In genomic region chr5:32085971-32086370, GRCm38 (mm10) we compare ENCODE assay signal across 23 mouse cellular contexts. TPM values are rescaled to one million over a fixed set of nuclear protein-coding genes. Genes with fewer than 3 reads are reported as not detected.
A peak's percentile ranks its signal among the peaks of the same experiment; 100 is the strongest.
DNase-seq lines count a peak whose midpoint lies in the region; ATAC-seq and TF ChIP-seq lines count a peak whose summit lies in the region.
"Had no signal": no experiment of that assay in that cellular context is flagged by ENCODE, and none has a peak within 500 bp of the region (broad histone marks: within the 10 kb centered on the region; RNA-seq: fewer than 3 reads in every experiment).

No protein-coding gene starts in this region.

- intact Hi-C loops in gastrocnemius, adult 2 months (cut with DNase I), result loop anchor here (2.0 kb wide), 1 partner anchor 49 kb away; the partner anchor contains the start of gene Fosl2
- intact Hi-C loops in gastrocnemius, postnatal 36 days (cut with DNase I), result no loop called here

- H3K4me2 ChIP-seq in midbrain, embryonic 11.5 days, result no peak overlapping the region
- no peak overlapping the region for H3K4me2 ChIP-seq in midbrain, embryonic 14.5 days (ENCODE audit: low read length)
- H3K4me2 ChIP-seq: embryonic facial prominence, embryonic 12.5 days; forebrain, embryonic 12.5 days had no signal

- no peaks in the 10 kb centered on the region for H3K27me3 ChIP-seq in midbrain, embryonic 11.5 days (ENCODE audit: control insufficient read depth, insufficient read depth, low read length)
- H3K27me3 ChIP-seq in midbrain, embryonic 14.5 days (ENCODE audit: control insufficient read depth, insufficient read depth, low read length), result no peaks in the 10 kb centered on the region
- H3K27me3 ChIP-seq: embryonic facial prominence, embryonic 12.5 days; forebrain, embryonic 12.5 days; Patski had no signal

- TF ChIP-seq CTCF in gastrocnemius, adult 2 months (IDR thresholded peaks at IDR 0.05), result no peak
- no peak for TF ChIP-seq CTCF in bone marrow, adult 2 months (IDR thresholded peaks at IDR 0.05; ENCODE audit: control insufficient read depth, insufficient read depth, low read length)

- no peaks in the 10 kb centered on the region for H3K9me3 ChIP-seq in midbrain, embryonic 11.5 days (ENCODE audit: control insufficient read depth, low read length)
- no peaks in the 10 kb centered on the region for H3K9me3 ChIP-seq in midbrain, embryonic 14.5 days (ENCODE audit: control insufficient read depth, low read length)
- H3K9me3 ChIP-seq: embryonic facial prominence, embryonic 12.5 days; forebrain, embryonic 10.5 days; forebrain, embryonic 12.5 days; G1E had no signal

- H3K27ac ChIP-seq in gastrocnemius, adult 2 months, result peak overlapping the region; percentile 70
- H3K27ac ChIP-seq in midbrain, embryonic 11.5 days (ENCODE audit: low read depth, low read length), result no peak overlapping the region
- H3K27ac ChIP-seq in midbrain, embryonic 14.5 days (replicated peaks; ENCODE audit: low read depth, low read length), result no peak overlapping the region
- peak overlapping the region; percentile 35 for H3K27ac ChIP-seq in bone marrow, adult 2 months (ENCODE audit: control insufficient read depth, insufficient read depth, low read depth, low read length, poor library complexity)
- H3K27ac ChIP-seq: forebrain, embryonic 10.5 days; forebrain, embryonic 12.5 days had no signal

- H3K4me3 ChIP-seq in gastrocnemius, adult 2 months, result no peak overlapping the region
- H3K4me3 ChIP-seq in midbrain, embryonic 11.5 days (ENCODE audit: low read depth, low read length), result no peak overlapping the region
- no peak overlapping the region for H3K4me3 ChIP-seq in midbrain, embryonic 14.5 days (replicated peaks; ENCODE audit: low read depth, low read length)
- no peak overlapping the region for H3K4me3 ChIP-seq in bone marrow, adult 2 months (replicated peaks; ENCODE audit: control insufficient read depth, low read depth, low read length)
- H3K4me3 ChIP-seq: embryonic facial prominence, embryonic 12.5 days; erythroblast, embryonic 14.5 days; forebrain, embryonic 10.5 days; forebrain, embryonic 12.5 days had no signal

- H3K36me3 ChIP-seq in midbrain, embryonic 11.5 days (ENCODE audit: control insufficient read depth, insufficient read depth, low read length), result no peaks in the 10 kb centered on the region
- H3K36me3 ChIP-seq in midbrain, embryonic 14.5 days (ENCODE audit: control insufficient read depth, insufficient read depth, low read length), result no peaks in the 10 kb centered on the region
- H3K36me3 ChIP-seq: forebrain, embryonic 10.5 days; forebrain, embryonic 12.5 days had no signal

- no peaks in the 10 kb centered on the region for H3K4me1 ChIP-seq in midbrain, embryonic 11.5 days (ENCODE audit: control insufficient read depth, insufficient read depth, low read length)
- no peaks in the 10 kb centered on the region for H3K4me1 ChIP-seq in midbrain, embryonic 14.5 days (ENCODE audit: control insufficient read depth, insufficient read depth, low read length)
- H3K4me1 ChIP-seq in bone marrow, adult 2 months (ENCODE audit: control insufficient read depth, insufficient read depth, low read length), result peaks cover 2% of the 10 kb centered on the region; the same call in 1 of the 2 replicates

- TF ChIP-seq POLR2A in bone marrow, adult 2 months (IDR thresholded peaks at IDR 0.05; ENCODE audit: borderline replicate concordance, control insufficient read depth, low read depth, low read length), result no peak

- no peak for DNase-seq in gastrocnemius, adult 2 months
- no peak for DNase-seq in gastrocnemius, postnatal 36 days
- peak; percentile 75 for DNase-seq in midbrain, embryonic 11.5 days (ENCODE audit: low spot score, missing footprints)
- DNase-seq in midbrain, embryonic 14.5 days, result no peak
- no peak for DNase-seq in cerebellum, adult 18-20 months
- no peak for DNase-seq in embryo, embryonic 10 days (ENCODE audit: low spot score)
- DNase-seq: adrenal gland, adult 8-10 months; adrenal gland, postnatal 14 days; adrenal gland, postnatal 36 days; cerebellum, adult 11 months; cerebellum, adult 2 months; cerebellum, adult 9-10 months; embryo, embryonic 11 days had no signal

- WGBS in midbrain, embryonic 11.5 days, result 97% methylated on average over 2 of the region's 2 CpGs
- 92% methylated on average over 2 of the region's 2 CpGs for WGBS in midbrain, embryonic 14.5 days
- 60% methylated on average over 2 of the region's 2 CpGs for WGBS in bone marrow, adult 2 months

- H3K9ac ChIP-seq in midbrain, embryonic 11.5 days (ENCODE audit: low read length), result no peak overlapping the region
- no peak overlapping the region for H3K9ac ChIP-seq in midbrain, embryonic 14.5 days (replicated peaks; ENCODE audit: low read length)
- H3K9ac ChIP-seq: embryonic facial prominence, embryonic 12.5 days; forebrain, embryonic 12.5 days had no signal

- no peak for ATAC-seq in midbrain, embryonic 11.5 days (ENCODE audit: low FRiP score)
- no peak for ATAC-seq in midbrain, embryonic 14.5 days (ENCODE audit: low FRiP score, low TSS enrichment)
- ATAC-seq: activated CD4-positive, CD25-positive, alpha-beta regulatory T cell, adult 4 months; forebrain, embryonic 14.5 days; forebrain, embryonic 16.5 days; Patski had no signal

RNA-seq across cellular contexts. Expression of gene Fosl2, which starts 49.6 kb away (rescaled TPM):
- total RNA-seq in gastrocnemius, adult 2 months (2021), result 10 to 100 TPM; 12.8 to 14.9 TPM
- total RNA-seq in gastrocnemius, postnatal 36 days (2021), result 10 to 100 TPM in 1 of 2 experiments, 1 to 10 TPM in 1; 9.0 to 16.5 TPM
- polyA plus RNA-seq in midbrain, embryonic 11.5 days (2014; fragmentation: Nextera tagmentation; extraction: Ambion mirVana), result 0.52 and 0.57 TPM in 2 replicates
- polyA plus RNA-seq in midbrain, embryonic 14.5 days (2014; fragmentation: Nextera tagmentation; extraction: Ambion mirVana), result 0.28 and 0.36 TPM in 2 replicates
- polyA plus RNA-seq in bone marrow, adult 2 months (2011; ENCODE audit: insufficient read depth, insufficient read length, low replicate concordance, missing spikeins), result 8.9 and 19.6 TPM in 2 replicates

Comparison
In these comparisons a context has a peak if more than half of its experiments do, and no peak if none do; other contexts are left out.
1. H3K27ac ChIP-seq: peak in gastrocnemius, adult 2 months (single experiment) and bone marrow, adult 2 months (single experiment); none in midbrain, embryonic 11.5 days (single experiment) and midbrain, embryonic 14.5 days (single experiment).